Mouse (Mus musculus) heart, embryonic 16.5 days (tissue): Measurements from ENCODE around the gene Ifnar1. TPM values are rescaled to one million over a fixed set of nuclear protein-coding genes. Genes with fewer than 3 reads are reported as not detected.

Experiments
- ATAC-seq: fragments of 200-750 bp; cut with Nextera tagmentation; replicated peaks from 2 replicates; pipeline ENCODE4 v1.8.0; 2017; ENCODE audit warnings: moderate number of reproducible peaks; ENCODE audit not compliant: insufficient read depth, low FRiP score; ENCODE audit errors: extremely low read depth
- H3K27ac ChIP-seq: fragments of 300-500 bp; sonication (generic); 2 replicates; pipeline ENCODE4 v1.5.1; 2014; ENCODE audit warnings: mild to moderate bottlenecking, low read length, control low read depth, moderate library complexity
- H3K27me3 ChIP-seq: fragments of 300-500 bp; sonication (generic); 2 replicates; pipeline ENCODE4 v1.6.1; 2014; ENCODE audit warnings: low read length, mixed read lengths; ENCODE audit not compliant: control insufficient read depth, insufficient read depth
- H3K36me3 ChIP-seq: fragments of 300-500 bp; sonication (generic); 2 replicates; pipeline ENCODE4 v1.6.1; 2014; ENCODE audit not compliant: control insufficient read depth, insufficient read depth
- H3K4me1 ChIP-seq: fragments of 300-500 bp; sonication (generic); 2 replicates; pipeline ENCODE4 v1.6.1; 2014; ENCODE audit warnings: low read length, mixed read lengths; ENCODE audit not compliant: control insufficient read depth, insufficient read depth
- H3K4me2 ChIP-seq: fragments of 300-500 bp; sonication (generic); 2 replicates; pipeline ENCODE4 v1.6.1; 2014; ENCODE audit warnings: low read depth, mild to moderate bottlenecking, control low read depth, low read length
- H3K4me3 ChIP-seq: fragments of 300-500 bp; sonication (generic); 2 replicates; pipeline ENCODE4 v1.5.1; 2014; ENCODE audit warnings: mild to moderate bottlenecking, control low read depth, low read length
- H3K9ac ChIP-seq: fragments of 300-500 bp; sonication (generic); 2 replicates; pipeline ENCODE4 v1.6.1; 2014; ENCODE audit warnings: low read length, control low read depth
- H3K9me3 ChIP-seq: fragments of 300-500 bp; sonication (generic); replicated peaks from 2 replicates; pipeline ENCODE4 v1.6.1; 2016; ENCODE audit warnings: low read length; ENCODE audit not compliant: control insufficient read depth
- WGBS: fragments of 180-500 bp; shearing (Covaris S2); extraction: QIAGEN DNeasy Blood & Tissue Kit; methylation state at CpG from one replicate; pipeline ENCODE4 v1.1.7; 2014; 5-methylcytosine and 5-hydroxymethylcytosine counted together
- polyA plus RNA-seq: library from polyadenylated mRNA; unstranded; fragments of >200 nt; fragmentation: Nextera tagmentation; extraction: Ambion mirVana; gene quantifications from 2 replicates; pipeline ENCODE4 v1.2.1, GENCODE M21; 2015

The Ifnar1 gene
- polyA plus RNA-seq, 1 experiment from 2014 or later = 40.9 TPM

- Histone ChIP-seq H3K9ac (peak overlapping the region; percentile 46), H3K36me3 (no peaks in the 10 kb centered on the region), H3K4me3 (no peak overlapping the region), H3K4me1 (peaks cover 14% of the 10 kb centered on the region), H3K9me3 (no peaks in the 10 kb centered on the region), H3K4me2 (no peak overlapping the region), H3K27me3 (no peaks in the 10 kb centered on the region), H3K27ac (peak overlapping the region; percentile 77)
- peak; percentile 5; the same call in 1 of the 2 replicates for ATAC-seq
- 66% methylated on average over 8 of the region's 8 CpGs for WGBS
Observed at GRCm38 (mm10) chr16:91446778-91447511, 38.1 kb upstream of the Ifnar1 start.

GRCm38 (mm10) chr16:91447512-91447900, 37.5 kb upstream of the Ifnar1 start:
- Histone ChIP-seq H3K36me3 (no peaks in the 10 kb centered on the region), H3K4me1 (peaks cover 19% of the 10 kb centered on the region), H3K9ac (no peak overlapping the region), H3K4me2 (no peak overlapping the region), H3K27ac (peak overlapping the region; percentile 77), H3K9me3 (no peaks in the 10 kb centered on the region), H3K27me3 (no peaks in the 10 kb centered on the region), H3K4me3 (no peak overlapping the region)
- peak; percentile 43 for ATAC-seq
- WGBS = 49% methylated on average over 6 of the region's 6 CpGs

- ATAC-seq = peak; percentile 56; the same call in 1 of the 2 replicates
- Histone ChIP-seq H3K27ac (peak overlapping the region; percentile 77), H3K9ac (no peak overlapping the region), H3K4me1 (peaks cover 25% of the 10 kb centered on the region), H3K9me3 (no peaks in the 10 kb centered on the region), H3K4me2 (no peak overlapping the region), H3K4me3 (no peak overlapping the region), H3K36me3 (no peaks in the 10 kb centered on the region), H3K27me3 (no peaks in the 10 kb centered on the region)
- WGBS = 86% methylated on average over 5 of the region's 5 CpGs
Observed at GRCm38 (mm10) chr16:91448088-91448487, 37.0 kb upstream of the Ifnar1 start.

GRCm38 (mm10) chr16:91448895-91449294, 36.1 kb upstream of the Ifnar1 start:
- no peaks in the 10 kb centered on the region for H3K27me3 ChIP-seq
- H3K9ac ChIP-seq = no peak overlapping the region
- H3K4me1 ChIP-seq = peaks cover 26% of the 10 kb centered on the region
- 73% methylated on average over 7 of the region's 7 CpGs for WGBS
- H3K9me3 ChIP-seq = no peaks in the 10 kb centered on the region
- H3K36me3 ChIP-seq = no peaks in the 10 kb centered on the region
- H3K4me3 ChIP-seq = no peak overlapping the region
- no peak overlapping the region for H3K27ac ChIP-seq
- no peak overlapping the region for H3K4me2 ChIP-seq
- ATAC-seq = no peak

- WGBS = 77% methylated on average over 12 of the region's 12 CpGs
- no peaks in the 10 kb centered on the region for H3K27me3 ChIP-seq
- H3K27ac ChIP-seq = no peak overlapping the region
- peaks cover 26% of the 10 kb centered on the region for H3K4me1 ChIP-seq
- H3K36me3 ChIP-seq = no peaks in the 10 kb centered on the region
- H3K9me3 ChIP-seq = no peaks in the 10 kb centered on the region
- H3K4me3 ChIP-seq = no peak overlapping the region
- no peak for ATAC-seq
- H3K4me2 ChIP-seq = no peak overlapping the region
- no peak overlapping the region for H3K9ac ChIP-seq
Observed at GRCm38 (mm10) chr16:91450137-91451064, 34.6 kb upstream of the Ifnar1 start.

GRCm38 (mm10) chr16:91451949-91452348, 33.1 kb upstream of the Ifnar1 start:
- Histone ChIP-seq H3K36me3 (no peaks in the 10 kb centered on the region), H3K27ac (peak overlapping the region; percentile 68), H3K4me3 (no peak overlapping the region), H3K4me2 (no peak overlapping the region), H3K9ac (no peak overlapping the region), H3K4me1 (peaks cover 25% of the 10 kb centered on the region), H3K27me3 (no peaks in the 10 kb centered on the region), H3K9me3 (no peaks in the 10 kb centered on the region)
- WGBS = 63% methylated on average over 2 of the region's 2 CpGs
- no peak for ATAC-seq

GRCm38 (mm10) chr16:91452363-91452896, 32.6 kb upstream of the Ifnar1 start:
- 0 out of 2 replicates have a peak, but pooled peaks have one; percentile 7 for ATAC-seq
- H3K27me3 ChIP-seq = no peaks in the 10 kb centered on the region
- H3K9me3 ChIP-seq = no peaks in the 10 kb centered on the region
- no peaks in the 10 kb centered on the region for H3K36me3 ChIP-seq
- peaks cover 20% of the 10 kb centered on the region for H3K4me1 ChIP-seq
- H3K9ac ChIP-seq = no peak overlapping the region
- no peak overlapping the region for H3K4me3 ChIP-seq
- WGBS = 33% methylated on average over 6 of the region's 6 CpGs
- no peak overlapping the region for H3K4me2 ChIP-seq
- H3K27ac ChIP-seq = peak overlapping the region; percentile 68

- 65% methylated on average over 4 of the region's 4 CpGs for WGBS
- Histone ChIP-seq H3K36me3 (no peaks in the 10 kb centered on the region), H3K9me3 (no peaks in the 10 kb centered on the region), H3K4me2 (no peak overlapping the region), H3K4me1 (peaks cover 20% of the 10 kb centered on the region), H3K27me3 (no peaks in the 10 kb centered on the region), H3K27ac (no peak overlapping the region), H3K9ac (no peak overlapping the region), H3K4me3 (no peak overlapping the region)
- no peak for ATAC-seq
Observed at GRCm38 (mm10) chr16:91455868-91456267, 29.2 kb upstream of the Ifnar1 start.
